Mouse (Mus musculus) induced T-regulatory cell, adult 2 months (primary cell): Measurements from ENCODE around the gene Pxmp4.

Source experiments
- DNase-seq: peaks from one replicate; pipeline ENCODE4 v3.0.0-alpha.2; 2012; ENCODE audit warnings: low read depth

Gene Pxmp4

GRCm38 (mm10) chr2:154603638-154604153, at the start of gene Pxmp4:
TSS of gene Pxmp4 (minus strand) at chr2:154603708.
- peak; percentile 98 for DNase-seq

DNA sequence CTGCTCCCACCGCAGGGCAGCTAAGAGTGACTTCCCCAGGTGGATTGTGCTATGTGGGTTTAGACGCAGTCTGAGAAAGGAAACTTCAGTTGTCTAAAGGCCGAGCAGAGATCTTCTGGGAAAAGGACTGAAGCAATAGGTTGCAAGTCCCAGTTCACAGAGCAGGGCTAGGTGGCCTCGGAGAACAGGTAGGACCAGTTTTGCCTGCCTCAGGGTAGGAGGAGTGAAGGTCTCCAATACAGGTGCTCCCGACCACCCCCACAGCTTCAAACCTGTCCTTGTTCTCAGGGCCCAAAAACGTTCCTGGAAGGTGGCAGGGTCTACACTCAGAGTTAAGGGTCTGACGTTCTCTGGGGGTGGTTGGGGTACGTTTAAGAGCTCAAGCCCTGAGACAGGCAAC, 47.9 kb upstream of the Pxmp4 start, which contains the start of gene Chmp4b:
Gene Chmp4b, plus strand, starts transcription at position 343 of the 400 bp plus-strand sequence.
- DNase-seq = no peak

GRCm38 (mm10) chr2:154650404-154650803, 46.9 kb upstream of the Pxmp4 start:
- no peak for DNase-seq

GRCm38 (mm10) chr2:154648086-154648485, 44.6 kb upstream of the Pxmp4 start:
- DNase-seq = peak; percentile 65

DNA sequence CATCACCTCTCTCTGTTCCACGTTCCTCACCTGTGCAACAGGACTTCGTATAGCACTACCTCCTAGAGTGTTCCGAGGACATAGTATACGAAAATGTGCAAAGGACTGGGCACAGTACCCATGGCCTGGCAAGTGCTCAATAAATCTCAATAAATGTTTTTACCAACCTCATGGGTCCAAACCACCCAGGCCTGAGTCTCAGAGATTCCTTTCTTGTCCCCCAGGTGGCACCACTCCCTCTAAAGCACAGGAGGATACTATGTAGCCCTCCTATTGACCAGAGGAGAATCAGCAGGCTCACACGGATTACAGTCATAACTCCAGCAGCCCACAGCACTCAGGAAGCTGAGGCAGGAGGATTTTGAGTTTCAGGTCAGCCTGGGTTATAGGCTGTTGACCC, 43.1 kb upstream of the Pxmp4 start:
- peak; percentile 44 for DNase-seq

- no peak for DNase-seq
Measured at GRCm38 (mm10) chr2:154642712-154643385, 39.3 kb upstream of the Pxmp4 start.

DNA sequence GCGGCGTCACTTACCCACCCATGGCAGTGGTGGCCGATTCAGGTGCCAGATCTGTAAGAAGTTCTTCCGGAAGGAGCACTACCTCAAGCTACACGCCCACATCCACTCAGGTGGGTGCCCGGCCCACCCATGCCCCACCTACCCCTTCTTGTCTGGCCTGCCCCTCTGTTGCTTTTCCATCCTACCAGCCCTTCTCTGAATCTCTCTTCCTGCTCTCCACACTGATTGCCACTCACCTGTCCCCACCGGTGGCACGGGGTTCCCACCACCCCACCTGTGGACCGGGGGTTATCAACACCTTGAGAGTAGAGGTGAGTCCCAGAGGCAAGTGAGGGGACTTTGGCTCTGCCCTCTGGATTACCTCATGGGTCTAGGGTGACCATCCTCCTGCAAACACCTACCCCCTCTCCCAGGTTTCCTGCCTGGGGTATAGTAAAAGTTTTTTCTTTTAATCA, 38.5 kb upstream of the Pxmp4 start:
- DNase-seq = no peak

DNA sequence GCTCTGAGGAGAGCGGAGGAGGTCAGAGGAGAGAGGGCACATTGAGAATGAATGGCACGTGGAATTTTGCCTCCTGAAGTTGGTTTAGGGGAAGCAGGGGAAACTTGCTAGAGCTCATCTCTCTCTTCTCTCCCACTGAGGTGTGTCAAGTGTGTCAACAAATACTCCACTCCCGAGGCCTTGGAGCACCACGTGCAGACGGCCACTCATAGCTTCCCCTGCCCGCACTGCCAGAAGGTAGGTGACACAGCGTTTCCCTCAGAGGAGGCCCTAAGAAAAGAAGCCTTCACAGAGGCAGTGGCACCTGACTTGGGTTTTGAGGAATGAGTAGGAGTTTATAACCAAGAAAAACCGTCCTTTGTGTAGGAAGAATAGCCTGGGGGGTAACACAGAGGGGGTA, 37.7 kb upstream of the Pxmp4 start:
- no peak for DNase-seq

- DNase-seq = no peak
Measured at GRCm38 (mm10) chr2:154639115-154639514, 35.6 kb upstream of the Pxmp4 start.

DNA sequence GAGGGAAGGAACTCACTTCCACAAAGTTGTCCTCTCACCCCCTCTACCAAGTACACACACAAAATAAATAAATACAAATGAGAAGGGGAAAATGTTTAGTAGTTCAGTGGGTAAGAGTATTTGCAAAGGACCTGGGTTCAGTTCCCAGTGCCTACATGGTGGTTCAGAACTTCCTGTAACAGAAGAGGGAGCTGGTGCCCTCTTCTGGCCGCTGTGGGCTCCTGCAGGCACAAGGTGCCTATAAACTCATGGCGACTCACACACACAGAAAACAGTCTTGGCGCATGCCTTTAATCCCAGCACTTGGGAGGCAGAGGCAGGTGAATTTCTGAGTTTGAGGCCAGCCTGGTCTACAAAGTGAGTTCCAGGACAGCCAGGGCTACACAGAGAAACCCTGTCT, 35.0 kb upstream of the Pxmp4 start:
- peak; percentile 20 for DNase-seq

DNA sequence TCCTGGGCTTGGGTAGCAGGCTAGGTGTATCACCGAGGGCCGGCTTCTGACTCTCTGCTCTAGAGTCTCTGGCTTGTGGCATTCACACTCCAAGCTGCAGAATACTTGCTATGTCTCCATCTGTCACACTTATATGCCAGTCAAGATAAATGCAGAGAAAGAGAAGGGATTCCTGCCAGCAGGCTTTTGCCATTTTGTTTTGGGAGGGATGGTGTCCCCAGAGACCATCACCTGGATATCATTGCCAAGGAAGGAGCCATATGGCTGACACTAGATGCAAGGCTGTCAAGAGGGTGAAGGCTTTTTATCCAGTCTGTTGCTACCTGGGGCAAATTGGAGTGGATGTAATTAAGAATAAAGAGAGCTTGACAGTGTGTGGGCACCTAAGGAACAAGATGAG, 32.3 kb upstream of the Pxmp4 start:
- DNase-seq = no peak

GRCm38 (mm10) chr2:154633876-154634644, 30.6 kb upstream of the Pxmp4 start:
- DNase-seq = no peak

GRCm38 (mm10) chr2:154633039-154633742, 29.7 kb upstream of the Pxmp4 start:
- no peak for DNase-seq

DNA sequence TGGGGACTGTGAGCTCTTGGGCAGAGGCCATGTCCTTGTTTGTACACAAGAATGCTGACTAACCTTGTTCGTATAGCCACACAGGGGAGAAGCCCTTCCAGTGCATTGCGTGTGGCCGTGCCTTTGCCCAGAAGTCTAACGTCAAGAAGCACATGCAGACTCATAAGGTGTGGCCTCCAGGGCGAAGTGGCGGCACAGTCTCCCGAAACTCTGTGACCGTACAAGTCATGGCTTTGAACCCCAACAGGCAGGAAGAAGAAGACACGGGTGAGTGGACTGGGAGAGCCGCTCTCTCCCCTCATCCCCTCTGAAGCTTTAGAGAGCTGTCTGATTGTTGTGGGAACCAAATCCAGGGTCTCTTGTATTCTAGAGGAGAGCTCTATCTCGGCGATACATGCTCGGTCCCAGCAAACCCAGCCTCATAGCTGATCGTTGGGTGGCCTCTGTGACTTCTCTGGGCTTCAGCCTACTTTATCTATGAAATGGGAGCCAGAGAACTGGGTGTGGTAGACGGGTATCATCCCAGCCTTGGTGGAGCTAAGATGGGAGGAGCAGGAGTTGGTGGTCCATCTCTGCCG, 28.8 kb upstream of the Pxmp4 start:
- no peak for DNase-seq

GRCm38 (mm10) chr2:154630531-154630930, 27.0 kb upstream of the Pxmp4 start:
- DNase-seq = no peak

GRCm38 (mm10) chr2:154624137-154624536, 20.6 kb upstream of the Pxmp4 start:
- DNase-seq = peak; percentile 29

DNA sequence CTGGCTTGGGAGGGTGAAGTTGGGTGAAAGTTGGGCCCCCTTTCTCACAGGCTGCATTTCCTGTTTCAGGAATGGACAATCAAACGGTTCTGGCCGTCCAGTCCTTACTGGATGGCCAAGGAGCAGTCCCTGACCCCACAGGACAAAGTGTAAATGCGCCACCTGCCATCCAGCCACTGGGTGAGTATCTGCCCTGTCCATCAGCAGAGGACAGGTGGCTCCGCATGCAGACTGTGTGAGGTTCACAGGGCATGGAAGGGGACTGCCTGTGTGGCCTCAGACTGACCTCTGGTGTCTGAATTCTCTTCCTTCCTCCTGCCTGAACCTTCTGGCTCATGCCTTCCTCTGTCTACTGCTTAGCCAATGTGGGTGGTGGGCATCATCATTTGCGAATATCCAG, 18.2 kb upstream of the Pxmp4 start:
- no peak for DNase-seq

DNA sequence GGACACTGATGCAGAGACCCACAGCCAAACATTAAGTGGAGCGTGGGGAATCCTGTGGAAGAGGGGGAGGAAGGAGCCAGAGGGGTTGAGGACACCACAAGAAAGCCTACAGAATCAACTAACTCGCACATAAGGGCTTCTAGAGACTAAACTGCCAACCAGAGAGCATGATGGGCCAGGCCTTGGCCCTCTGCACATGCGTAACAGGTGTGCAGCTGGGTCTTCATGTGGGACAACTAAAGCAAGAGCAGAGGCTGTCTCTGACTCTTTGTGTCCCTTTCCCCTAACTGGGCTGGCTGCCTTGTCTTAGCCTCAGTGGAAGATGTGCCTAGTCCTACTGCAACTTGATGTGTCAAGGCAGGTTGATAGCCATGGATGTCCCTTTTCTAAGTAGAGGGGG, 13.6 kb upstream of the Pxmp4 start:
- no peak for DNase-seq

DNA sequence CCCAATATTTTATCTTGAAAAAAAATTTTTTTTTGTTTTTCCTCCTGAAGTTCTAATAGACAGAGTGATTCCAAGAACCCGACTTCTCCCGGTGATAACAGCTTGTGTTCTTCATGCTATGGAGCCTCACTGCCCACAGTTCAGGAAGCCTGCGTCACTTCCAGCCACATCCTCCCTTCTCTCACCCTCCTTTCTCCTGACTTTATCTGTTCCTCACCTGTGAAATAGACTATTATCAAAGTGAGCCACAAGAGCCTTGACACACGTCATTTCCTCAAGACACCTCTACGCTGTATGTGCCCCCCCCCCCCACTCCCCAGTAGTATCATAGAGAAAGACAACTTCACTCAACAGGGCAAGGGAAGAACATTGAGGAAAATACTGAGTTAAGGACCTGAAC, 12.2 kb upstream of the Pxmp4 start:
- peak; percentile 67 for DNase-seq

DNA sequence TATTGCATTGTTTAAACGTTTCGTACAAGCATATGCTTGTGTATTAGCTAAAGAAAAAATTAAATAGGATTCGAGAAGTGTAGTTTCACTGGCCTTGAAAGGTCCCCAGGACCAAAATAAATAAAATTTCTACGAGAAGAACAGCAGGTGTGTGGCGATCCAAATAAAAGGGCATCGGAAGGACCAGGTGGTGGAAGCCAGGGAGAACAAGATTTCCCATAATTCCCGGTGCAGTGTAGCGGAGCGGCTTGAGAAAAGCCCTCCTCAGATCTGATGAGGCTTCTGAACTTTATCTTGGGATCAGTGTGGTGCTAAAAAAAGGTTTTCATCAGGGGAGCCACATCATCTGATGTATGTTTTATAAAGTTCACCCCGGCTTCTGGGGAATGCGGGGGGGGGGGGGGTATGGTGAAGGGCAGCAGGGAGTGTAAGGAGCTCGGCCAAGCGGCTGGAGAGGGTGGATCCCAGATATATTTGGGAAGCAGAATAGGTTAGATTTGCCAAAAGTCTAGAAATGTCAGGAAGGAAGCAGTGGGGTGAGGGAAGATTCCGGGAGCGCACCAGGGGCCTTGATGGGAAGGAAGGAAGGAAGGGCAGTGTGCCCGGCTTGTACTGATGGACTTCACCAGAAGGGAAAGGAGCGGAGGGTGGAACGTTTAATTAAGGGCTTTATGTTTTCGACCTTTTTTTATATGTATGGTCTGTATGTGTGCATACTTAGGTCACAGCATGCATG, 11.5 kb upstream of the Pxmp4 start:
- peak; percentile 20 for DNase-seq
